Mouse (Mus musculus): ENCODE data around the gene Fam84b.

DNA sequence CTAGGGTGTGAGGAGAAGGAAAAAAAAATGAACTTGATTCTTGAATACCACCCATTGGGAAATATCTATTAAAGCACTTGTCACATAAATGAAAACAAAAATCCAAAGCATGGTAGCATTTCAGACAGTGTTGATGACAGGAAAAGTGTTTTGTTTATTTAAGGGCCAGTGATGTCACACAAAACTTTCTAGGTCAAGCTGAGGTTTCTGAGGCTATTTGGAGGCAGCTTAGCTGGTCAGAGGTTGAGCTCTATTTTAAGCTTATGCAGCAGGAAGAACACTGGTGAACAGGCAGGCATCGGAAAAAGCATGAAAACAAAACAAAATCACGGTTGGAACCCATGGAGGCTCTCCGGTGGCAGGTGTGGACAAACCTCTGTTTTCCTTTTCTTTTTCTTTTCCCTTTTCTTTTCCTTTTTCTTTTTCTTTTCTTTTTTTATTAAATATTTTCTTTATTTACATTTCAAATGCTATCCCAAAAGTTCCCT is 39.4 kb upstream of the Fam84b start:
- TF ChIP-seq CTCF (IDR thresholded peaks at IDR 0.05; ENCODE audit: borderline replicate concordance, control insufficient read depth, extremely low read depth, insufficient read depth, low read length, poor library complexity) (no peak), POLR2A (IDR thresholded peaks at IDR 0.05; ENCODE audit: control insufficient read depth, extremely low read depth, insufficient read depth, low read length, poor library complexity) (no peak)
